Mouse (Mus musculus) liver, adult 2 months (tissue): ENCODE data around the gene Rbbp8nl.

Source experiments
- CTCF ChIP-seq: fragments of 200-500 bp; IDR thresholded peaks from 2 replicates; pipeline ENCODE4 v1.5.1; 2011; ENCODE audit warnings: low read depth, low read length, control low read depth
- POLR2A ChIP-seq: fragments of 200-500 bp; IDR thresholded peaks from 2 replicates; pipeline ENCODE4 v1.6.1; 2011; ENCODE audit warnings: low read length, control low read depth; ENCODE audit not compliant: insufficient read depth; ENCODE audit errors: extremely low read depth

DNA sequence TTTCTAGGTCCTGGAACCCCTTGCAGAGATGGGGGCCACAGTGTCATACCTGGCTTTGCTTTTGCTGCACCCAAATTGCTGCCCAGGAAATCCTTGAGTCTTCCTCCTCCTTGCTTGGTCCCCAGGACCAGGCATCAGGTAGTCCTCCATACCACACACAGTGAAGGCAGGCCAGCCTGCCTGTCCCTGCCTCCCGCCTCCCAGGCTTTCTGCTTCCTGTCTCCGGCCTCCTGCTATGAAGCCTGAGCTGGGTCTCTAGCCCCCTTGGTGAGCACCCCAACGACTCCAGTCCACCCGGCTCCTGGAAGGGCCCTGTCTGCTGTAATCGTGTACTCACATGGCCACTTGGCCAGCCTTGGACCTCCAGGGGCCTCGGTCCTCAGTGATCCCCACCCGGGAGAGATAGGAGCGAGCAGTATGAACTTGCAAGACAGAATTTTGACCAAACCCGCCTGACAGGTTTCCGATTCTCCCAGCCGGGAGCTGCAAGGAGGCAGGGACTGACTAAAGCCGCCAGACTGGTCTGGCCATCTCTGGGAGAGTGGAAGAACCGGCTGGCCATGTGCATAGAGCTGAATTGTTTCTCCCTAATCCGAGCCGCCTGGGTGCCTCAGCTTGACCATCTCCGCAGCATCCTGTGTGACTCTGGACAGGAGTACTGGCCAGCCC is at the start of gene Rbbp8nl:
- TF ChIP-seq CTCF (no peak), POLR2A (no peak)
